Mouse (Mus musculus) E14TG2a.4 (cell line): Measurements from ENCODE around the gene Ksr1.

Source experiments
- CTCF ChIP-seq: conservative IDR thresholded peaks from 2 replicates; pipeline ENCODE4 v1.5.1; 2014; ENCODE audit warnings: low read length
- NANOG ChIP-seq: IDR thresholded peaks from 2 replicates; pipeline ENCODE4 v1.6.1; 2014; ENCODE audit warnings: borderline replicate concordance, low read length, mixed read lengths
- POU5F1 ChIP-seq: IDR thresholded peaks from 2 replicates; pipeline ENCODE4 v1.6.1; 2014; ENCODE audit warnings: low read length, borderline replicate concordance

DNA sequence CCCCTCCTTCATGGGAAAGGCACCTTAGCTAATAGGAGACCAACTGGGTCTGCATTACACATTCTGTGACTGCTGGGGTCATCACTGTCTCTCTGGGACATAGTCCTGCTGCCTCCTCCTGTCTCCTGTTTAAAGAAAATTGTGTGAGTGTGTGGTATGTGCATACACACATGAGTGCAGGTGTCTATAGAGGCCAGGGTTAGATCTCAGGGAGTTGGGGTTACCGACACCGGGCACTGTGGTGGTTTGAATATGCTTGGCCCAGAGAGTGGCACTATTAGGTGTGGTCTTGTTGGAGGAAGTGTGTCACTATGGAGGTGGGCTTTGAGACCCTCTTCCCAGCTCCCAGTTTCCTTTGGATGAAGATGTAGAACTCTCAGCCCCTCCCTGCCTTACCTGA lies 133.7 kb downstream of the Ksr1 start:
- no peak for TF ChIP-seq CTCF
- TF ChIP-seq NANOG = no peak
- no peak for TF ChIP-seq POU5F1
